Mouse (Mus musculus) layer of hippocampus, adult 9-10 months (tissue): Measurements from ENCODE around the gene Fancc.

Experiments used
- DNase-seq: peaks from one replicate; pipeline ENCODE4 v3.0.0; 2022; ENCODE audit warnings: low spot score

Gene Fancc

GRCm38 (mm10) chr13:63496646-63497582, at the start of gene Fancc:
Gene Fancc (minus strand): TSS chr13:63497278.
- DNase-seq, result no peak

GRCm38 (mm10) chr13:63545291-63545690, 48.2 kb upstream of the Fancc start:
- no peak for DNase-seq

GRCm38 (mm10) chr13:63544967-63545253, 47.8 kb upstream of the Fancc start:
- no peak for DNase-seq

GRCm38 (mm10) chr13:63544119-63544966, 47.3 kb upstream of the Fancc start:
- DNase-seq, result no peak

GRCm38 (mm10) chr13:63543459-63543858, 46.4 kb upstream of the Fancc start:
- no peak for DNase-seq

GRCm38 (mm10) chr13:63542796-63543384, 45.8 kb upstream of the Fancc start:
- no peak for DNase-seq

GRCm38 (mm10) chr13:63541510-63541909, 44.4 kb upstream of the Fancc start:
- DNase-seq, result no peak

- no peak for DNase-seq
These were observed 43.5 kb upstream of the Fancc start for GRCm38 (mm10) chr13:63540584-63540983.

GRCm38 (mm10) chr13:63534981-63535380, 37.9 kb upstream of the Fancc start:
- no peak for DNase-seq

- DNase-seq, result no peak
These were observed 33.8 kb upstream of the Fancc start for GRCm38 (mm10) chr13:63530857-63531256.

GRCm38 (mm10) chr13:63530371-63530764, 33.3 kb upstream of the Fancc start:
- no peak for DNase-seq

GRCm38 (mm10) chr13:63529602-63530370, 32.7 kb upstream of the Fancc start:
- DNase-seq, result no peak

- no peak for DNase-seq
These were observed 31.8 kb upstream of the Fancc start for GRCm38 (mm10) chr13:63528852-63529251.

- DNase-seq, result no peak
These were observed 31.1 kb upstream of the Fancc start for GRCm38 (mm10) chr13:63528164-63528675.

- no peak for DNase-seq
These were observed 28.6 kb upstream of the Fancc start for GRCm38 (mm10) chr13:63525571-63526197.

- no peak for DNase-seq
These were observed 27.8 kb upstream of the Fancc start for GRCm38 (mm10) chr13:63524608-63525570.

GRCm38 (mm10) chr13:63524061-63524460, 27.0 kb upstream of the Fancc start:
- DNase-seq, result no peak

GRCm38 (mm10) chr13:63522832-63523231, 25.8 kb upstream of the Fancc start:
- no peak for DNase-seq

GRCm38 (mm10) chr13:63520110-63520509, 23.0 kb upstream of the Fancc start:
- no peak for DNase-seq

- DNase-seq, result no peak
These were observed 19.5 kb upstream of the Fancc start for GRCm38 (mm10) chr13:63516535-63516934.
